ENCODE assay signal across 20 mouse cellular contexts in the genomic region with DNA sequence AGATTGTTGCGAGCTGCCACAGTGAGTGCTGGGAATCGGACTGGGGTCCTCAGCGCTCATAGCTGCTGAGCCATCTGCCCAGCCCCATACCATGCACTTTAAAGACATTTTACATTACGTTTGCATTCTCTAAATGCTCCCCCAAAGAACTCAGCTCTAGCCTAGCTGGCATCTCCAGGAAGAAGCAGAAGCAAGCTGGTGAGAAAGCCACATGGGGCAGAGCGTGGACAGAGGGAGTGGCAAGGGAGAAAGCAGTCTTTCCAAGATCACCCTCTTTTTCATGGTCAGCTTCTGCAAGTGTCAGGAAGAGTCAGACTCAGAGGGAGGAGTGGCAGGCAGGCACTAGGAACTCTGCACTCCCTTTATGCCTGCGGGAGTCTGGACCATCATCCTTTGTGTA. TPM values are rescaled to one million over a fixed set of nuclear protein-coding genes. Genes with fewer than 3 reads are reported as not detected.
"Had no signal": no experiment of that assay in that cellular context is flagged by ENCODE, and none has a peak within 500 bp of the region (broad histone marks: within the 10 kb centered on the region; RNA-seq: fewer than 3 reads in every experiment).

No protein-coding gene starts in this region.

- H3K9me3 ChIP-seq: kidney, embryonic 15.5 days; limb, embryonic 15.5 days; midbrain, embryonic 15.5 days; neural tube, embryonic 12.5 days had no signal

- H3K36me3 ChIP-seq: kidney, embryonic 15.5 days; limb, embryonic 15.5 days; midbrain, embryonic 15.5 days; neural tube, embryonic 12.5 days had no signal

- H3K4me1 ChIP-seq: kidney, embryonic 15.5 days; limb, embryonic 15.5 days; midbrain, embryonic 15.5 days; neural tube, embryonic 12.5 days had no signal

- H3K27me3 ChIP-seq: kidney, embryonic 15.5 days; limb, embryonic 15.5 days; megakaryocyte, embryonic 14.5 days; midbrain, embryonic 15.5 days; neural tube, embryonic 12.5 days had no signal

- ATAC-seq: hindbrain, postnatal 0 days; lung, postnatal 0 days; midbrain, embryonic 15.5 days had no signal

- H3K9ac ChIP-seq: kidney, embryonic 15.5 days; limb, embryonic 15.5 days; midbrain, embryonic 15.5 days; neural tube, embryonic 12.5 days had no signal

- H3K4me3 ChIP-seq: kidney, embryonic 15.5 days; left cerebral cortex, adult 2 months; limb, embryonic 15.5 days; megakaryocyte, embryonic 14.5 days; midbrain, embryonic 15.5 days; neural tube, embryonic 12.5 days had no signal

- DNase-seq: kidney, adult 2 months; kidney, postnatal 14 days; lung, adult 2 months; lung, postnatal 4 days; right cerebral cortex, adult 18-20 months; right cerebral cortex, postnatal 25 days; thymus, postnatal 36 days had no signal

- H3K4me2 ChIP-seq: kidney, embryonic 15.5 days; limb, embryonic 15.5 days; midbrain, embryonic 11.5 days; midbrain, embryonic 15.5 days; neural tube, embryonic 12.5 days had no signal

- H3K27ac ChIP-seq: hindbrain, postnatal 0 days; kidney, embryonic 15.5 days; left cerebral cortex, adult 2 months; limb, embryonic 15.5 days; midbrain, embryonic 15.5 days; neural tube, embryonic 12.5 days; stomach, postnatal 0 days had no signal

RNA-seq across cellular contexts. Expression of a gene that starts 22.5 kb away (rescaled TPM):
- polyA plus RNA-seq: kidney, adult 2 months; large intestine, adult 2 months; limb, embryonic 11.5 days; small intestine, adult 2 months; stomach, postnatal 0 days had no signal
